13 mouse cellular contexts compared by ENCODE assay signal in genomic region chr8:116734176-116734575, GRCm38 (mm10).
"Had no signal": no experiment of that assay in that cellular context is flagged by ENCODE, and none has a peak within 500 bp of the region (broad histone marks: within the 10 kb centered on the region; RNA-seq: fewer than 3 reads in every experiment).

No protein-coding gene starts in this region.

- H3K4me3 ChIP-seq: myocyte had no signal

- H3K9ac ChIP-seq: limb, embryonic 13.5 days had no signal

- H3K9me3 ChIP-seq: kidney, embryonic 15.5 days; midbrain, embryonic 13.5 days; neural tube, embryonic 15.5 days had no signal

- DNase-seq: kidney, adult 11 months; kidney, postnatal 14 days; left cerebral cortex, postnatal 4 days; lung, adult 18-20 months; right cerebral cortex, adult 18-20 months; right cerebral cortex, postnatal 25 days; thymus, postnatal 4 days had no signal

- H3K27ac ChIP-seq: limb, embryonic 13.5 days; stomach, postnatal 0 days had no signal

- H3K36me3 ChIP-seq: kidney, embryonic 15.5 days; limb, embryonic 13.5 days; midbrain, embryonic 13.5 days had no signal
